Mouse (Mus musculus) kidney, embryonic 14.5 days (tissue): ENCODE measurements around the gene Lrig2. TPM values are rescaled to one million over a fixed set of nuclear protein-coding genes. Genes with fewer than 3 reads are reported as not detected.

ENCODE experiments used
- ATAC-seq: fragments of 200-750 bp; cut with Nextera tagmentation; 2 replicates; pipeline ENCODE4 v1.8.0; 2017; ENCODE audit warnings: moderate number of reproducible peaks, mild to moderate bottlenecking, moderate TSS enrichment, moderate library complexity; ENCODE audit not compliant: low FRiP score, low TSS enrichment
- H3K27ac ChIP-seq: fragments of 300-500 bp; sonication (generic); 2 replicates; pipeline ENCODE4 v1.5.1; 2014; ENCODE audit warnings: low read depth, mild to moderate bottlenecking, low read length, moderate library complexity, mixed read lengths
- H3K27me3 ChIP-seq: fragments of 300-500 bp; sonication (generic); 2 replicates; pipeline ENCODE4 v1.6.1; 2014; ENCODE audit warnings: mild to moderate bottlenecking, low read length; ENCODE audit not compliant: control insufficient read depth, insufficient read depth
- H3K36me3 ChIP-seq: fragments of 300-500 bp; sonication (generic); 2 replicates; pipeline ENCODE4 v1.6.1; 2014; ENCODE audit warnings: low read length, mixed read lengths; ENCODE audit not compliant: control insufficient read depth, insufficient read depth
- H3K4me1 ChIP-seq: fragments of 300-500 bp; sonication (generic); 2 replicates; pipeline ENCODE4 v1.6.1; 2014; ENCODE audit warnings: low read length, mixed read lengths; ENCODE audit not compliant: control insufficient read depth, insufficient read depth
- H3K4me2 ChIP-seq: fragments of 300-500 bp; sonication (generic); replicated peaks from 2 replicates; pipeline ENCODE4 v1.6.1; 2014; ENCODE audit warnings: low read depth, mild to moderate bottlenecking, low read length
- H3K4me3 ChIP-seq: fragments of 300-500 bp; sonication (generic); 2 replicates; pipeline ENCODE4 v1.5.1; 2014; ENCODE audit warnings: mild to moderate bottlenecking, low read length
- H3K9ac ChIP-seq: fragments of 300-500 bp; sonication (generic); 2 replicates; pipeline ENCODE4 v1.6.1; 2014; ENCODE audit warnings: low read depth, mild to moderate bottlenecking, low read length, moderate library complexity
- H3K9me3 ChIP-seq: fragments of 300-500 bp; sonication (generic); 2 replicates; pipeline ENCODE4 v1.6.1; 2016; ENCODE audit warnings: low read length; ENCODE audit not compliant: control insufficient read depth
- WGBS: fragments of 180-500 bp; shearing (Covaris S2); extraction: QIAGEN DNeasy Blood & Tissue Kit; methylation state at CpG from one replicate; pipeline ENCODE4 v1.1.7; 2014; 5-methylcytosine and 5-hydroxymethylcytosine counted together
- polyA plus RNA-seq: library from polyadenylated mRNA; unstranded; fragments of >200 nt; fragmentation: Nextera tagmentation; extraction: Ambion mirVana; gene quantifications from 2 replicates; pipeline ENCODE4 v1.2.1, GENCODE M21; 2014

Lrig2 gene
- polyA plus RNA-seq, 1 experiment from 2014 or later, result 25.6 TPM

DNA sequence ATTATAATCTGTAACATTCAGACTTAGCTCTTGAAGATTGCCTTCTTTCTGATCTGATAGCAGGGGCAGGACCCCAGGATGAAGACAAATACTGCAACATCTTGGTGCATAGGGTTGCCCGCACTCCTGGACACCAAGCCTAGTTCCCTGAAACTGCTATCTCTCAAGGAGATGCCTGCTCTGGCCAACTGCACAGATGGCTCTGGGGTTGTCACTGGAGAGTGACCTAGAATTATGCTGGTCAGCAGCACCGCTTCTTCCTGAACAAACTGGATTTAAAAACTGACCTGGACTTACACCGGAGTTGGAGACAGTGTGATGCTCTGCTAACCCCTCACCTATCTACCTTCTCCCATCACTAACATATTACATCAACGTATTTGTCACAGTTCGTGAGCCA, 155.6 kb downstream of the Lrig2 start:
- H3K36me3 ChIP-seq, result no peaks in the 10 kb centered on the region
- H3K4me2 ChIP-seq, result no peak overlapping the region
- no peaks in the 10 kb centered on the region for H3K27me3 ChIP-seq
- no peak overlapping the region for H3K27ac ChIP-seq
- WGBS, result 94% methylated on average over 5 of the region's 5 CpGs
- no peak for ATAC-seq
- no peak overlapping the region for H3K9ac ChIP-seq
- H3K4me1 ChIP-seq, result peaks cover 9% of the 10 kb centered on the region; the same call in 1 of the 2 replicates
- no peak overlapping the region for H3K4me3 ChIP-seq
- H3K9me3 ChIP-seq, result no peaks in the 10 kb centered on the region

DNA sequence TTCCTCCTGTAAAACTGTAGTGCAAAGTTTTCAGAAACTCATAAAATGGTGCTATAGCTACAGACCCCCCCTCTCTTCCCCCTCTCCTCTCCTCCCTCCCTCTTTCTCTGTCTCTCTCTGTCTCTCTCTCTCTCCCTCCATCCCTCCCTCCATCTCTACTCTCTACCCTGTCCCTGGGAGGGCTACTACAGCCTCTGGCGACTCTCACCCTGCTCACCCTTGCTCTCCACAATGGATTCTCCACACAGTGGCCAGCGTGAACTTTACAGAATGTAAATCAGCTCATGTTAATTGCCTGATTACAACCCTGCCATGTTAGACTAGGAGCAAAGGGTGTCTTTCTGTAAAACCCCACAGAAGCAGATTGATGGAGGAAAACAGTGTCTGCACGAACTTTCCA, 157.8 kb downstream of the Lrig2 start:
- Histone ChIP-seq H3K9ac (no peak overlapping the region), H3K4me1 (peaks cover 23% of the 10 kb centered on the region), H3K27ac (no peak overlapping the region; the same call in 1 of the 2 replicates), H3K4me3 (no peak overlapping the region), H3K27me3 (no peaks in the 10 kb centered on the region), H3K9me3 (no peaks in the 10 kb centered on the region), H3K4me2 (no peak overlapping the region), H3K36me3 (no peaks in the 10 kb centered on the region)
- 0 out of 2 replicates have a peak, but pooled peaks have one; percentile 56 for ATAC-seq
- WGBS, result 20% methylated on average over 3 of the region's 3 CpGs

DNA sequence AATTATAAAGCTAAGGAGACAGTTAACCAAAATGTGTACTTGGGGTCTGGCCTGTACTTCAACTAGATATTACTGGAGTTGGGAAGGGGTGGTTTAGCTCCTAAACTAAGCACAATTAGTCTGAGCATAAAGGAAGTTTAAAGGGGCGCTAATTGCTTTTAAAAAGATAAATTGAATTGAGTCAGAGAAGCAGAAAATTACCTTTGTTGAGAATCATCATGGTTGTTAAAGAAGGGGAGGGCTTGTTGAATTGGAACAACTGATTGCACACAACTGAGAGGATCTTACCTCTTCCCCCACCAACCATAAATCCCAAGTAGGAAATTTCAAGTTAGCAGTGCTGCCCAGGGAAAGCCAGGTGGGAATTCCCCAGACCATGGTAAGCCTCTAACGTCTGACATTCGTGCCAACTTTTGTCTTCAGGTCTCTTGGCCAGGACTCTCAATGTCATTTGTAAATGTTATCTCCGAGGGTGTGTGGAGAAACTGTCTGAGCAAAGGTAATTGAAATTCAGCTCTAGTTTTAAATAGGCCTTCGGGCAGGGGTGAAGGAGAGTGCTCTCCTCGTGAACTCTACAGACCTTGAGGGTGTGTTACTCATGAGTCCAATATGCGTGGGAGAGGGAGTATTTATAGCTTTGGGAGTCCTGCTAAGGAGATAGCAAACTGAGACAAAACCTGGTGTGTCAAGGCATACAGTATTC, 159.2 kb downstream of the Lrig2 start:
- no peak overlapping the region for H3K4me2 ChIP-seq
- no peaks in the 10 kb centered on the region for H3K9me3 ChIP-seq
- no peak for ATAC-seq
- WGBS, result 26% methylated on average over 7 of the region's 7 CpGs
- no peaks in the 10 kb centered on the region for H3K36me3 ChIP-seq
- H3K4me1 ChIP-seq, result peaks cover 23% of the 10 kb centered on the region
- H3K4me3 ChIP-seq, result no peak overlapping the region
- no peak overlapping the region for H3K27ac ChIP-seq
- no peaks in the 10 kb centered on the region for H3K27me3 ChIP-seq
- no peak overlapping the region for H3K9ac ChIP-seq

DNA sequence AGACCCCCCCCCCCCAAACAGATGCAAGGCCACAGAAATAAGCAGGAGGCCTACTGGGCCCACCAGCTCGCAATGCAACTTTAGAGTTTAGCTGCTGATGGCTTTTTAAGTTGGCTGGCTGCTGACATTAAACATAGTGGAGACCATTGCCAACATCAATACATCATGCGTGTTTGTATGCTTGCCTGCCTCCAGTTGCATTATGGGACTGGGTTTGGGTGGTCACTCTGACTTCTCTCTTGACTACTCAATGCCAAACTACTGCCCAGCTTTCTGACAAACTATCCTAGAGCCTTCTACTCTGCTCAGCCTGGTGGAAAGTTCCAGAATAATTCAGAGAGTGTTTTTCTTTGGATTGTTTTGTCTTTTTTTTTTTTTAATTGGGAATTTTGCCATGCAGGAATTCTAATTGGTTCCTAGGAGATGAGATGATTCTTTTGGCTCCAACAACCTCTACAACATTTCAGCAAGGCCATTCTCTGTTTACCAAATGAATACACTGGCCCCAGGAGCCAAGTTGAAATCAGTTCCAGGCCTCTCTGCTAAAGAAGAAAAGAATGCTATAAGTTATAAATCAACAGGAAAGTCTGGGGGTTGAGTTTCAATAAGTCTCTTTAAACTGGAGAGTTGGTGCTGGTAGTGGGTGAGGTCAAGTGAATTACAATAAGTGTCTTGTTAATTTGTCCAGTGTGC, 161.3 kb downstream of the Lrig2 start:
- Histone ChIP-seq H3K27ac (peak overlapping the region; percentile 1; the same call in 1 of the 2 replicates), H3K9me3 (no peaks in the 10 kb centered on the region), H3K9ac (no peak overlapping the region), H3K4me1 (peaks cover 23% of the 10 kb centered on the region), H3K4me2 (no peak overlapping the region), H3K27me3 (no peaks in the 10 kb centered on the region), H3K36me3 (no peaks in the 10 kb centered on the region), H3K4me3 (no peak overlapping the region)
- WGBS, result 67% methylated on average over 2 of the region's 2 CpGs
- 0 out of 2 replicates have a peak, but pooled peaks have one; percentile 40 for ATAC-seq

DNA sequence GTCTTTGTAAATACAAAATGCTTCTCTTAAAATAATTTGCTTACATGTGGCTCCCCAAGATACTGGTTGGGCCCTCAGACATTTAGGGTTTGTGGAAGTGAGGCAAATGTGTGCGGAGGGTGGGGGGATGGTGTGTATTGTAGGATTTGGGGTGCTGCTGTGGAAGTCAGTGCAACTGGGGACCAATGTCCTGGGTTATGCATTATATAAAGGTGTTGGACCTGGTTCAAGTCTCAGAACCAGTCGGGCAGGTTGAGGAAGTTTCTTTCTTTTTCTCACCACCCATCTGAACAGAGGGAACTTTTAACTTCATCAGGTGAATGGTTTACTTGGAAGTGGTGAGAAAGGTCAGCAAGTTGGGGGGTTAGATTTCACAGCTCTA, 161.9 kb downstream of the Lrig2 start:
- Histone ChIP-seq H3K9me3 (no peaks in the 10 kb centered on the region), H3K4me1 (peaks cover 23% of the 10 kb centered on the region), H3K4me3 (no peak overlapping the region), H3K4me2 (no peak overlapping the region), H3K27me3 (no peaks in the 10 kb centered on the region), H3K27ac (peak overlapping the region; percentile 1; the same call in 1 of the 2 replicates), H3K9ac (no peak overlapping the region), H3K36me3 (no peaks in the 10 kb centered on the region)
- ATAC-seq, result no peak; the same call in 1 of the 2 replicates
- 65% methylated on average over 2 of the region's 2 CpGs for WGBS

DNA sequence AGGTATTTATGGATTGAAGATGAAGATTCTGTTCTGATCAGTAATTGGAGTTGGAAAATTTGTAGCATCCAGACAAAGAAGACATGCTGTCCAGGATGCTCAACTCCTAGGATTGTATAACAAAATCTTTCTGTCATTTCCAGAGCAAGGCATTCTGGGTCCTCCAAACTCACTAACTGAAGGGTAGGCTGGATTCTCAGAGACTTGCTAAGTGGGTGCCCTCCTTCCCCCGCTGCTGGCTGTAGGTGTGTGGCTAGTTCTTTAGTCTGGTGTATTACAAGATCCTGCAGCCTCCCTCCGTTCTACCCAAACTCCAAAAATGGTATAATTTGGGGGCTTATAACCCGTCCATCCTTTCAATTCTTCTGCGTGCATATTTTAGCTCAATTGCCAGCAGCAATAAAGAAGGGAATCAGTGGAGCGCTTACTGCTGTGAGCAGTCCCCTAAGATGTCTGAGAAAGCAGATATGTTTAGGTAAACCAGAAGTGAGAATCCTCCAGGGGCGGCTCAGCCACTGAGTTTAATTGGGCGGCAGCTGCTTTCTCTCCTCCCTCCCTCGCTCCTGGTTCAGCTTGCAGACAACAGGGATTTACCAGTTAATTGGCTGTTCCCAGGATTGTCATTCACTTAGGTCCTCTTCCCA, 162.4 kb downstream of the Lrig2 start:
- peaks cover 23% of the 10 kb centered on the region for H3K4me1 ChIP-seq
- WGBS, result 15% methylated on average over 8 of the region's 8 CpGs
- no peak overlapping the region for H3K4me3 ChIP-seq
- ATAC-seq, result peak; percentile 55; the same call in 1 of the 2 replicates
- H3K27ac ChIP-seq, result no peak overlapping the region; the same call in 1 of the 2 replicates
- no peaks in the 10 kb centered on the region for H3K36me3 ChIP-seq
- no peaks in the 10 kb centered on the region for H3K9me3 ChIP-seq
- H3K9ac ChIP-seq, result no peak overlapping the region
- H3K27me3 ChIP-seq, result no peaks in the 10 kb centered on the region
- no peak overlapping the region for H3K4me2 ChIP-seq

Other genes starting within 250 kb of the Lrig2 start
- gene Slc16a1, start 126.8 kb upstream of the Lrig2 start, polyA plus RNA-seq, result 34.1 and 55.2 TPM in 2 replicates